ENCODE assay signal across 8 mouse cellular contexts in genomic region chr6:88500405-88500767, GRCm38 (mm10). TPM values are rescaled to one million over a fixed set of nuclear protein-coding genes. Genes with fewer than 3 reads are reported as not detected.
A peak's percentile ranks its signal among the peaks of the same experiment; 100 is the strongest.
DNase-seq lines count a peak whose midpoint lies in the region; ATAC-seq and TF ChIP-seq lines count a peak whose summit lies in the region.

No protein-coding gene starts in this region.

- 11% methylated on average over 3 of the region's 3 CpGs for WGBS in lung, embryonic 15.5 days
- 6% methylated on average over 3 of the region's 3 CpGs for WGBS in forebrain, embryonic 10.5 days
- WGBS in limb, embryonic 12.5 days, result 12% methylated on average over 3 of the region's 3 CpGs
- 16% methylated on average over 3 of the region's 3 CpGs for WGBS in small intestine, adult 2 months

- H3K9ac ChIP-seq in lung, embryonic 15.5 days, result peak overlapping the region; percentile 48; the same call in 1 of the 2 replicates
- H3K9ac ChIP-seq in limb, embryonic 12.5 days (replicated peaks), result no peak overlapping the region

- no peak for DNase-seq in lung, postnatal 14 days
- DNase-seq in forebrain, embryonic 10.5 days (ENCODE audit: extremely low spot score, low spot score), result no peak
- DNase-seq in yolk sac, embryonic 10.5 days (ENCODE audit: low spot score), result no peak
- DNase-seq in embryo, embryonic 10 days (ENCODE audit: low spot score), result no peak

- H3K4me1 ChIP-seq in lung, embryonic 15.5 days, result peaks cover 7% of the 10 kb centered on the region
- H3K4me1 ChIP-seq in forebrain, embryonic 10.5 days, result peaks cover 13% of the 10 kb centered on the region
- H3K4me1 ChIP-seq in limb, embryonic 12.5 days (replicated peaks), result peaks cover 8% of the 10 kb centered on the region
- peaks cover 4% of the 10 kb centered on the region for H3K4me1 ChIP-seq in small intestine, adult 2 months (ENCODE audit: control insufficient read depth, insufficient read depth, insufficient read length, low read length)

- H3K4me3 ChIP-seq in lung, embryonic 15.5 days, result peak overlapping the region; percentile 52
- H3K4me3 ChIP-seq in forebrain, embryonic 10.5 days, result peak overlapping the region; percentile 66
- peak overlapping the region; percentile 59 for H3K4me3 ChIP-seq in limb, embryonic 12.5 days (replicated peaks)
- peak overlapping the region; percentile 70 for H3K4me3 ChIP-seq in small intestine, adult 2 months (ENCODE audit: low read depth, low read length)

- no peaks in the 10 kb centered on the region for H3K9me3 ChIP-seq in lung, embryonic 15.5 days
- no peaks in the 10 kb centered on the region for H3K9me3 ChIP-seq in forebrain, embryonic 10.5 days
- no peaks in the 10 kb centered on the region for H3K9me3 ChIP-seq in limb, embryonic 12.5 days

- ATAC-seq in lung, embryonic 15.5 days (ENCODE audit: borderline replicate concordance, extremely low read depth, low FRiP score, low TSS enrichment), result no peak
- no peak for ATAC-seq in limb, embryonic 12.5 days (ENCODE audit: insufficient number of reproducible peaks, insufficient read depth, low FRiP score, low TSS enrichment, low read depth)
- ATAC-seq in frontal cortex, adult (ENCODE audit: low TSS enrichment), result no peak

- no peak overlapping the region for H3K27ac ChIP-seq in lung, embryonic 15.5 days
- peak overlapping the region; percentile 76; the same call in 1 of the 2 replicates for H3K27ac ChIP-seq in forebrain, embryonic 10.5 days
- no peak overlapping the region for H3K27ac ChIP-seq in limb, embryonic 12.5 days
- no peak overlapping the region for H3K27ac ChIP-seq in small intestine, adult 2 months (ENCODE audit: insufficient read depth, low read depth, low read length)

- H3K36me3 ChIP-seq in lung, embryonic 15.5 days, result peaks cover 47% of the 10 kb centered on the region
- H3K36me3 ChIP-seq in forebrain, embryonic 10.5 days (replicated peaks), result peaks cover 71% of the 10 kb centered on the region
- H3K36me3 ChIP-seq in limb, embryonic 12.5 days, result peaks cover 65% of the 10 kb centered on the region
- peaks cover 37% of the 10 kb centered on the region for H3K36me3 ChIP-seq in small intestine, adult 2 months (ENCODE audit: control insufficient read depth, insufficient read depth, low read length)

- H3K27me3 ChIP-seq in lung, embryonic 15.5 days, result no peaks in the 10 kb centered on the region
- H3K27me3 ChIP-seq in forebrain, embryonic 10.5 days (ENCODE audit: poor library complexity, severe bottlenecking), result peaks cover 15% of the 10 kb centered on the region
- peaks cover 8% of the 10 kb centered on the region; the same call in 1 of the 2 replicates for H3K27me3 ChIP-seq in limb, embryonic 12.5 days
- H3K27me3 ChIP-seq in small intestine, adult 2 months (ENCODE audit: control insufficient read depth, insufficient read depth, low read length), result no peaks in the 10 kb centered on the region

- peak overlapping the region; percentile 98 for H3K4me2 ChIP-seq in lung, embryonic 15.5 days
- peak overlapping the region; percentile 98 for H3K4me2 ChIP-seq in limb, embryonic 12.5 days

- TF ChIP-seq POLR2A in small intestine, adult 2 months (IDR thresholded peaks at IDR 0.05; ENCODE audit: low read depth, low read length), result no peak

- TF ChIP-seq CTCF in small intestine, adult 2 months (IDR thresholded peaks at IDR 0.05; ENCODE audit: extremely low read depth, insufficient read length, insufficient replicate concordance, low read depth, low read length), result no peak

RNA-seq across cellular contexts. Expression of gene Sec61a1, which starts 18.3 kb away (rescaled TPM):
- 236 and 241 TPM in 2 replicates for polyA plus RNA-seq in lung, embryonic 15.5 days (2015; fragmentation: Nextera tagmentation; extraction: Ambion mirVana)
- 211 and 220 TPM in 2 replicates for polyA plus RNA-seq in forebrain, embryonic 10.5 days (2016; fragmentation: Nextera tagmentation; extraction: Ambion mirVana)
- polyA plus RNA-seq in limb, embryonic 12.5 days (2016; fragmentation: Nextera tagmentation; extraction: Ambion mirVana), result 219 and 223 TPM in 2 replicates
- 194 and 310 TPM in 2 replicates for polyA plus RNA-seq in small intestine, adult 2 months (2012; rRNA removed)

RNA-seq across cellular contexts. Expression of gene Ruvbl1, which starts 35.2 kb away (rescaled TPM):
- 147 and 148 TPM in 2 replicates for polyA plus RNA-seq in lung, embryonic 15.5 days (2015; fragmentation: Nextera tagmentation; extraction: Ambion mirVana)
- polyA plus RNA-seq in forebrain, embryonic 10.5 days (2016; fragmentation: Nextera tagmentation; extraction: Ambion mirVana), result 221 TPM in 2 replicates
- polyA plus RNA-seq in limb, embryonic 12.5 days (2016; fragmentation: Nextera tagmentation; extraction: Ambion mirVana), result 160 and 161 TPM in 2 replicates
- 6.9 and 12.1 TPM in 2 replicates for polyA plus RNA-seq in small intestine, adult 2 months (2012; rRNA removed)

RNA-seq across cellular contexts. Expression of gene Eefsec, which starts 54.0 kb away (rescaled TPM):
- polyA plus RNA-seq in lung, embryonic 15.5 days (2015; fragmentation: Nextera tagmentation; extraction: Ambion mirVana), result 37.7 and 42.4 TPM in 2 replicates
- polyA plus RNA-seq in forebrain, embryonic 10.5 days (2016; fragmentation: Nextera tagmentation; extraction: Ambion mirVana), result 38.6 and 40.6 TPM in 2 replicates
- polyA plus RNA-seq in limb, embryonic 12.5 days (2016; fragmentation: Nextera tagmentation; extraction: Ambion mirVana), result 36.5 and 37.3 TPM in 2 replicates
- 8.9 and 15.8 TPM in 2 replicates for polyA plus RNA-seq in small intestine, adult 2 months (2012; rRNA removed)

Comparison
In these comparisons a context has a peak if more than half of its experiments do, and no peak if none do; other contexts are left out.
1. RNA of gene Ruvbl1, which starts 35.2 kb away (polyA plus RNA-seq): 221 TPM in forebrain, embryonic 10.5 days, 160 to 161 TPM in limb, embryonic 12.5 days and 147 to 148 TPM in lung, embryonic 15.5 days; 6.9 to 12.1 TPM in small intestine, adult 2 months; every median in the first group is over 10 times any median in the second.
2. Peak in every context shown above with its lines, with median percentiles within 50 percentile points of each other: H3K4me3 ChIP-seq.